Mouse (Mus musculus): ENCODE data around the gene Pik3c2b. TPM values are rescaled to one million over a fixed set of nuclear protein-coding genes. Genes with fewer than 3 reads are reported as not detected.
A peak's percentile ranks its signal among the peaks of the same experiment; 100 is the strongest.
"Not testable (repeated sequence)": the region's sequence is repeated elsewhere in the genome, so short reads cannot be mapped to it uniquely, and the experiment has no call there.

Gene Pik3c2b
- 10 to 100 TPM in 1 of 2 experiments, 1 to 10 TPM in 1; 8.8 to 14.1 TPM for total RNA-seq (2021)
- long read RNA-seq, experiment 1: 0 reads
- long read RNA-seq, experiment 2, partial matches to known transcripts: 1 of 1 reads
- long read RNA-seq, experiment 2, other reads (novel, unspliced or antisense): 0 of 1 reads

DNA sequence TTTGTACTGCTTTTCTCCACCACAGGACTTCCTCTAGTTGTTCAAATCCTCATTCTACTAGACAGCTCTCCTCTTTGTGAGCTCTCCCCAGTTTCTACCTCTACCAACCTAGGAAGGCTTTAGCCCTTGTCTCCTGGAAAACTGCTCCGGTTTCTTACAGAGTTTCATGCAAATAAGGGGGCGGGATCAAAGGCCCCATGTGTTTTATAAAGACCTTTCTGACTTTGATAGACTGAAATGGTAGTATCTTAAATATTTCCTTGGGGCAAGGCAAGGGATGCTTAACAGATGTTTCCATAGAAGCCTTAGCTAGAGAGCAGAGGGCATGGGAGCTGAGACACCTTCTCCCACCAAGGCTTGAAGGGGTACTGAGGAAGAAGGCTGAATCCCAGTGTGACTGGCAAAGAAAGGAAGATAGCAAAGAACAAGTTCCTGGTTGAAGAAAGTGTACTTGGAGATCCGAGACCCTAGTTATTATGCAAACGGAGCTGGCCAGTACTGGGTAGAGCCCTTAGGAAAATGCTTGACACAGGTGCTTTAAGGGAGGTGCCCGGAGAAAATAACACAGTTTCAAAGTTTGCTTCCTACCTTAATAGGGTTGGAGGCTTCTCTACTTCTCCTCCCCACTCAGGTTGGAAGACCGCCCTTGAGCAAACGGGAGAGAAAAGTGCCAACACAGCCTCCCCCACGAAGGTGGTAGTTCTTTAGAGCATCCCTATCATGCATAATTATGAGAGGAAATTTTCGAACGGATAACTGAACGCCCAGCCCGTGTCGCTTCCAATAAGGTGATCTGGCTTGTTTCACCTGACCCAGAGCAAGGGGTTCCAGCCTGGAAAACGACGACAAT lies at the start of gene Pik3c2b:
Pik3c2b (plus strand) TSS at position 657 of the 850 bp plus-strand sequence.
- no peak for DNase-seq

- DNase-seq: no peak
Observed at GRCm38 (mm10) chr1:133000347-133000746, 45.1 kb upstream of the Pik3c2b start.

GRCm38 (mm10) chr1:133006571-133006970 lies 38.9 kb upstream of the Pik3c2b start:
- peak; percentile 33 for DNase-seq

DNA sequence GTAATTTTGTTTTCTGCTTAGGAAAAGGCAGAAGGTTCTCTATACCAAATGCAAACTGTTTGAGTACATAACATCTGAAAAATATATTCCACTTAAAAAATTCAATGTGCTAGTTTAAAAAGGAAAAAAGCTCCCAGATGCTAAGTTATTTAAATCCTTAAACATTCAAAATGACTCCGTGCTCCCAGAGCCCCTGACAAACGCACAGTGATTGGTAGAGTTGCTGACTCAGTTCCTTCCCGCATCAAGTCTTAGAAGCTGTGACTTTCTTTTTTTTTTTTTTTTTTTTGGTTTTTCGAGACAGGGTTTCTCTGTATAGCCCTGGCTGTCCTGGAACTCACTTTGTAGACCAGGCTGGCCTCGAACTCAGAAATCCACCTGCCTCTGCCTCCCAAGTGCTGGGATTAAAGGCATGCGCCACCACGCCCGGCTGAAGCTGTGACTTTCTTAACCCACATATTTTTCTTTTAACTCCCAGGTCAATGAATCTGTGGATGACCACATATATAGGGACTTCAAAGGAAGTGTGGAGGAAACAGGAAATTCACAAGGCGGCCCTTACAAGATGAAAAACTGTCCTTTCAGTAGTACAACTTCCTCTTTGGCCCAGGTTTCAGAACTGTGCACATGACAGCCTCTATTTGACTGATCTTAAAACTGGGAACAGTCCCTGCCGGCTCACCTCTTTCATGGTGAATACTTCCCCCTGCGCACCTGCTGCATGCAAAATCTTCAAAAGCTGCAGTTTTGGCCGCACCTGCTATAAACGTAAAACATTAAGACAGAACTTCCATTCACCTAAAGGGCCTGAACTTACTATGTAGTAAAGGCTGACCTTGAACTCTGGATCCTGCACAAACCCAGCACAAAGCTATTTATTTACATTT lies 33.3 kb upstream of the Pik3c2b start:
- no peak for DNase-seq

DNA sequence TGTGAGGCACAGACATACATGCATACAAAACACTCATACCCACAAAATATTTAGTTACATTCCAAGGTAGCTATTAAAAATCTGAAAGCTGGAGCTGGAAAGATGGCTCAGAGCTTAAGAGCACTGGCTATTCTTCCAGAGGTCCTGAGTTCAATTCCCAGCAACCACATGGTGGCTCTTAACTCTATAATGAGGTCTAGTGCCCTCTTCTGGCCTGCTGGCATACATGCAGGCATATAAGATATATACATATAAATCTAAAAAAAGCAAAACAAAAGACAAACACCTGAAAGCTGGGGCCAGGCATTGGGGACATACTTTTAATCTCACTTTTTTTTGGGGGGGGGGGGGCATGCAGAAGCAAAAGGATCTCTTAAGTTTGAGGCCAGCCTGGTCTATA lies 32.1 kb upstream of the Pik3c2b start:
- no peak for DNase-seq

DNA sequence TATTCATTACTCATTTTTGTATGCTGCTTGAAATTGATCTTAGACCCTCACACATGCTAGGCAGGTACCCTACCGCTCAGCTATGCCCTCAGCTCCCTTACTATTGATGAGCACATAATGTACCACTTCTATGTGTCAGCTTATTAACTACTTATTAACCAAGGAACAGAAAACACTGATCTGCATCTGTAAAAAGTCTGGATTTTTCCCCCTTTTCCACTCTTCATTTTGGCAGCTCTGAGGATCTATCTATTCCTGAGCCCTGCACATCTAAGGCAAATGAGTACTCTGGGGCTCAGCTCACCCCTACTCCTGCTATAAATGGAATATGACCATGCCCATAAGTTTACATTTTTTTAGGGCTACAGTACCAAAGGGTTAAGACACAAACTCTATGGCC lies 31.3 kb upstream of the Pik3c2b start:
- no peak for DNase-seq

GRCm38 (mm10) chr1:133016775-133017428 lies 28.6 kb upstream of the Pik3c2b start:
- DNase-seq: no peak

- DNase-seq: no peak
Observed at GRCm38 (mm10) chr1:133018580-133018979, 26.9 kb upstream of the Pik3c2b start.

GRCm38 (mm10) chr1:133019312-133019711 lies 26.2 kb upstream of the Pik3c2b start:
- no peak for DNase-seq

GRCm38 (mm10) chr1:133020137-133020894 lies 25.2 kb upstream of the Pik3c2b start:
- DNase-seq: no peak

- DNase-seq: no peak
Observed at GRCm38 (mm10) chr1:133021391-133021790, 24.1 kb upstream of the Pik3c2b start.

GRCm38 (mm10) chr1:133021971-133022370 lies 23.5 kb upstream of the Pik3c2b start:
- DNase-seq: not testable (repeated sequence)

DNA sequence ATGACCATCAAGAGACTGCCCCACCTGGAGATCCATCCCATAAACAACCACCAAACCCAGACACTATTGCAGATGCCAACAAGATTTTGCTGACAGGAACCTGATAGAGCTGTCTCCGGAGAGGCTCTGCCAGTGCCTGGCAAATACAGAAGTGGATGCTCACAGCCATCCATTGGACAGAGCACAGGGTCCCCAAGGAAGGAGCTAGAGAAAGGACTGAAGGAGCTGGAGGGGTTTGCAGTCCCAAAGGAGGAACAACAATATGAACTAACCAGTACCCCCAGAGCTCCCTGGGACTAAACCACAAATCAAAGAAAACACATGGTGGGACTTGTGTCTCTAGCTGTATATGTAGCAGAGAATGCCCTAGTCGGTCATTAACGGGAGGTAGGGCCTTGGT lies 21.7 kb upstream of the Pik3c2b start:
- not testable (repeated sequence) for DNase-seq

DNA sequence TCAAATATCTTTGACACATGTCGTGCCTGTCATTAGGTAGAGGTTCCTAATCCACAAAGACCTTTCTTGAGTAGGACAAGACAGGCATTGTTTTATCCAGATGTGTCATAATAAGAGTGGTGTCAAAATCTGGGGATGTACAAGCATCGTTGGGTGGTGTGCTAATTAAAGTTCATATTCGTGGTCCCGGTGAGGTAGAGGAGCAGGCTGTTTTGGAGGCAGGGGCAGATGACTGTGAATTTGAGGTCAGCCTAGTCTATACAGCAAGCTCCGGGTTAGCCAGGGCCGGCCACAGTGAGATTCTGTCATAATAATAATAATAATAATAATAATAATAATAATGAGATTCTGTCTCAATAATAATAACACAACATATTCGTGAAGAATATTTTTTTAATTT lies 21.0 kb upstream of the Pik3c2b start:
- DNase-seq: no peak

DNA sequence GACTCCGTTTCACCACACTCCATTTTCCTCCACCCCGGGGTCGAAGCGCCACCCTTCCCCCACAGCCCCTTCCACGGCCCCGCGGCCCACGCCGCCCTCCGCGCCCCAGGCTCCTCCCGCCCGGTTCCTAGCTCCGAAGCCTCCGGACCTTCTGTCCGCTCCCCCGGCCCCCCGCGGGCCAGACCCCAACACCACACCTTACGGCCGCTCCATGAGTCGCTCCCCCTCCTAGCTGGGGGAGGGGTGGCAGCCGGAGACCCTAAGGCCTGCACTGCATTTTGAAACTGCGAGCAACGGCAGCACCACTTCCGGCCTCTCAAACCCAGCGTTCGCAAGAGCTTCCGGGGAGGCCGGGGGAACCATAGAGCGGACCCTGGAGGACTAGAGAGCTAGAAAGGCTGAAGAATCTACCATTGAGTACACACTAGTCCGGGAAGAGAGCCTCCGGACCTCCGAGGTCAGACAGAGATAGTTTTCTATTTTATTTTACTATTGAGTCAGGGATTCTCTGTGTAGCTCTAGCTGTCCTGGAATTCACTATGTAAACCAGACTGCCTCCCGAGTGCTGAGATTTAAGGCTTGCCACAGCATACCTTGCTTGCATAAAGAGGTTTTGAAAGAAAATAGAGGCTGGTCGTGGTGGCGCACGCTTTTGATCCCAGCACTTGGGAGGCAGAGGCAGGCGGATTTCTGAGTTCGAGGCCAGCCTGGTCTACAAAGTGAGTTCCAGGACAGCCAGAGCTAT lies 20.2 kb upstream of the Pik3c2b start:
- peak; percentile 91 for DNase-seq

GRCm38 (mm10) chr1:133025796-133026190 lies 19.7 kb upstream of the Pik3c2b start:
- DNase-seq: not testable (repeated sequence)

GRCm38 (mm10) chr1:133027126-133027525 lies 18.3 kb upstream of the Pik3c2b start:
- no peak for DNase-seq

DNA sequence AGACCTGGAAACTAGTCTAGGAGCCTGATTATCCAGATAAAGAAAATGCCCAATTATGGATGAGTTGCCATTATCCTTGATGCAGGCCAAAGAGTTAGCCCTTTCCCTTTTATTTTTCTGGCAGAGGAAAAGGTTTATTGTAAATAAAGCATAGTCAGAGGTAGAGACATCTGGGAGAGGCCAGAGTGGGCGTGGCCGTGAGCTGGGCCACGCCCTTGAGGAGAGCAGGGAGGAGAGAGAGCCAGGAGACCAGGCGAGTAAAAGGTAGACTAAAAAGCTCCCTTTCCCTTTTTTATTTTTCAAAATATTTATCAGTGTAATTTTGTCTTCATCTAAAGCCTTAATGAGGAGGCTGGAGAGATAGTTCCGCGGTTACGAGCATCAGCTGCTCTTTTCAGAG lies 17.5 kb upstream of the Pik3c2b start:
- no peak for DNase-seq

GRCm38 (mm10) chr1:133029744-133030143 lies 15.7 kb upstream of the Pik3c2b start:
- no peak for DNase-seq

DNA sequence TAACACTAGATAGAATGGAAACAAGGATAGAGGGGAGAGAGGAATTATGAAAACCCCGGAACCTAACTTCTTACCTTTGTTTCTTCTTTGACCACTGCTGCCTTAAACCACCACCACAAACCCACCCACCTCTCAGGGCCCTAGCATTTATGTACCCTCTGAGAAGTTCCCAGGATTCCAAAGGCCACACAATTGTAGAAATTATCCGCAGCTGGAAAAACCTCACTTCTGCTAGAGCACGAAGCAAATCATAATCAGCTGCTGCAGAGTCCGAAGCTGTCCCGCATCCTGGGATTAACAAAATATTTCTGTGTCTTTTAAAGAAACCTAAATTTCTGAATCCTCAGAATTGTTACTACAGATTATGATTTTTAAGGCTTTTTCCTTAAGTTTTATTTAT lies 15.0 kb upstream of the Pik3c2b start, which contains the start of gene Mdm4:
Mdm4 (minus strand) TSS at position 101 of the 400 bp plus-strand sequence.
- DNase-seq: no peak

- no peak for DNase-seq
Observed at GRCm38 (mm10) chr1:133032981-133033315, 12.5 kb upstream of the Pik3c2b start.

All from adrenal gland, postnatal 10 days (tissue).